Mouse (Mus musculus): ENCODE data around the gene Gm17622.

Gm17622 gene

GRCm38 (mm10) chr13:96510635-96511034 lies 20.1 kb downstream of the Gm17622 start:
- no peak for DNase-seq (ENCODE audit: low read depth)

GRCm38 (mm10) chr13:96511262-96511661 lies 20.7 kb downstream of the Gm17622 start:
- DNase-seq (ENCODE audit: low read depth) = no peak

GRCm38 (mm10) chr13:96511893-96512292 lies 21.4 kb downstream of the Gm17622 start:
- no peak for DNase-seq (ENCODE audit: low read depth)

GRCm38 (mm10) chr13:96514154-96514942 lies 23.8 kb downstream of the Gm17622 start:
- no peak for DNase-seq (ENCODE audit: low read depth)

GRCm38 (mm10) chr13:96516249-96516648 lies 25.7 kb downstream of the Gm17622 start:
- DNase-seq (ENCODE audit: low read depth) = no peak

- no peak for DNase-seq (ENCODE audit: low read depth)
Measured at GRCm38 (mm10) chr13:96517335-96517734, 26.8 kb downstream of the Gm17622 start.

- DNase-seq (ENCODE audit: low read depth) = no peak
Measured at GRCm38 (mm10) chr13:96521294-96521693, 30.8 kb downstream of the Gm17622 start.

GRCm38 (mm10) chr13:96527022-96527421 lies 36.5 kb downstream of the Gm17622 start:
- no peak for DNase-seq (ENCODE audit: low read depth)

- no peak for DNase-seq (ENCODE audit: low read depth)
Measured at GRCm38 (mm10) chr13:96527856-96528255, 37.3 kb downstream of the Gm17622 start.

- no peak for DNase-seq (ENCODE audit: low read depth)
Measured at GRCm38 (mm10) chr13:96528776-96529175, 38.2 kb downstream of the Gm17622 start.

GRCm38 (mm10) chr13:96529542-96529941 lies 39.0 kb downstream of the Gm17622 start:
- DNase-seq (ENCODE audit: low read depth) = no peak

- no peak for DNase-seq (ENCODE audit: low read depth)
Measured at GRCm38 (mm10) chr13:96530064-96530463, 39.5 kb downstream of the Gm17622 start.

- DNase-seq (ENCODE audit: low read depth) = no peak
Measured at GRCm38 (mm10) chr13:96532176-96532575, 41.6 kb downstream of the Gm17622 start.

GRCm38 (mm10) chr13:96533742-96534141 lies 43.2 kb downstream of the Gm17622 start:
- DNase-seq (ENCODE audit: low read depth) = no peak

GRCm38 (mm10) chr13:96536821-96537572 lies 46.5 kb downstream of the Gm17622 start:
- no peak for DNase-seq (ENCODE audit: low read depth)

- no peak for DNase-seq (ENCODE audit: low read depth)
Measured at GRCm38 (mm10) chr13:96538103-96538502, 47.6 kb downstream of the Gm17622 start.

All from c-Kit-positive CD71-positive TER-119-negative erythroid progenitor cells, embryonic 14.5 days (primary cell).